Mouse (Mus musculus) cerebellum, adult 18-20 months (tissue): ENCODE measurements around the gene Ifi213.
"Not testable (repeated sequence)": the region's sequence is repeated elsewhere in the genome, so short reads cannot be mapped to it uniquely, and the experiment has no call there.

ENCODE experiments used
- DNase-seq, 2 experiments: peaks; one replicate each; pipeline ENCODE4 v3.0.0; 2021

The Ifi213 gene

GRCm38 (mm10) chr1:173598838-173599494 lies at the start of gene Ifi213:
Ifi213 (minus strand) TSS chr1:173599274.
- not testable (repeated sequence) for DNase-seq

DNA sequence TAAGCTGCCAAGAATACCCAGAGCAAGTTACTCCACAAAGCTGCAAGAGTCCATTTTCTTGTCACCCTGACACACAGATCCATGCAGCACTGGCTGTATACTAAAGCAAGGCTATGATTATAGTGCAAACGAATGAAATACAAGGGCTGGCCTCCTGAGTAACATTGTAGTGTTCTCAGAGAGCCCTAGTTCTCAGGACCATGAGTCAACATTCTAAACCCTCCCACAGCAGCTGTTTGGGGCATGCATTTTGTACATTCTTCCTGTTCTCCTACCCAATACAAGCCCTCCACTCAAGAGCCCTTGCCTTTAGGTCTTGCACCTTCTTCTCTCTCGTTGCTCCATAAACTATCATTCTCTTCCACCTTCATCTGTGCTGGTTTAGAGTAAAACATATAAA lies 46.3 kb upstream of the Ifi213 start:
- DNase-seq: no peak

DNA sequence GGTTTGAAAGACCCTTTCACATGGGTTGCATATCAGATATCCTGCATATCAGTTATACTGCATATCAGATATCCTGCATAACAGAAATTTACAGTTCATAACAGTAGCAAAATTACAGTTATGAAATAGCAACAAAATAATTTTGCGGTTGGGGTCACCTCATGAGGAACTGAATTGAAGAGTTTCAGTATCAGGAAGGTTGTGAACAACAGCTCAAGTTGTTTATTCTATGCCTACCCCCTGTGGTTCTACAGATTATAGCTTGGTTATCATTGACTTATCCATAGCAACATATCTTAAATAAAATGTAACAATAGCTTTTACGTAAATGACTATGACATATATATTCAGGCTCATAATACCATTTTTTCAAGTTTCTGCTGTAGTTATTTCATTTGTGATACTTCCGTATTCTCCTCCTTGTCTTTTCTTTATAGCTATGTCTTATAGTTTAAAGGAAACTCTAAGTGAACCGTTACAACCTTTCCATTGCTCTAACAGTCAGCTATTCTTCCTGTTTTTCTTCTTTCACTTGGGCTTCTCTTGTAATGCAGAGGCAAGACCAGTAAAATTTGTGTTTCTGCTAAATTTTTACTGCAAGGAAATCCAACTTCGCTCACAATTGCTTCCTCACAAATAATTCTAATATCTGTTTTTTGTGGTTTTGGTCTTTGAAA lies 35.0 kb upstream of the Ifi213 start:
- no peak for DNase-seq

- not testable (repeated sequence) for DNase-seq
Measured at GRCm38 (mm10) chr1:173630622-173631021, 31.5 kb upstream of the Ifi213 start, which contains the start of gene Ifi209. Ifi209 (plus strand) TSS chr1:173630917.

GRCm38 (mm10) chr1:173626686-173627085 lies 27.6 kb upstream of the Ifi213 start:
- DNase-seq: no peak

- no peak for DNase-seq
Measured at GRCm38 (mm10) chr1:173624052-173624451, 25.0 kb upstream of the Ifi213 start.

DNA sequence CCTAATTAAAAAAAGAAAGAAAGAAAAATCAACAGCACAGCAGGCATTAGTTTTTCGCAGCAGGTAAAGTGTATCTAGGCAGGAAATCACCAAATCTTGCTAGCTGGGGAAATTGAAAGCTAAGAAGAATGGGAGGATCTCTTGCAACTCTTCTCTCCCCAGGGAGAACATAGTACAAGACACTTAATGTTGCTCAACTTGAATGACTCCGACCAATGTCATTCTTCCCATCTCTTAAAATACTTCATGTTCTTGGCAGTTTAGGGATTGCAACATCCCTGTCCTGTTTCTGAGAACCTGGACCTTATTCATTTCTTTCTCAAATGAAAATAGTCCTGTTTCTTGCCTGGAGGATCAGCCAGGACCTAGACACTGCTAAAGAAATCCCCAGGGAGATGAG lies 23.1 kb upstream of the Ifi213 start:
- DNase-seq: not testable (repeated sequence)

DNA sequence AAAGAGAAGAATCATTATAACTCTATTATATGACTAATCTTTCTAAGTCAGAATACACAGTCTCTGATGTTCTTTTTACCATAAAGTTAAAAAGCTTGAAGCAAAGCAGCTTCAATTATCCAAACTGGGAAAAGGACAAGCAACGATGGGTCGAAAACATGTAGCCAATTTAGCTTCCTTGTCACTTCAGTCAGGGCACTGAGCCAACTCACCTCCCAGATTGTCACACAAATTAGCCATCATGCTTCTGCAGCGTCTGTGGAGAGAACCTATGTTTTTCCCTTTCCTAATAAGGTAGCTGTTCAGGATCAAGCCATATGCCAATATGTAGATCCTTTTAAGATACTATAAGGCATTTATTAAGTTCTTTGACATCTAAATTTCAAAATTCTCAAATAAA lies 11.2 kb upstream of the Ifi213 start:
- DNase-seq: not testable (repeated sequence)

GRCm38 (mm10) chr1:173589698-173590097 lies 9.4 kb downstream of the Ifi213 start:
- DNase-seq: not testable (repeated sequence)

DNA sequence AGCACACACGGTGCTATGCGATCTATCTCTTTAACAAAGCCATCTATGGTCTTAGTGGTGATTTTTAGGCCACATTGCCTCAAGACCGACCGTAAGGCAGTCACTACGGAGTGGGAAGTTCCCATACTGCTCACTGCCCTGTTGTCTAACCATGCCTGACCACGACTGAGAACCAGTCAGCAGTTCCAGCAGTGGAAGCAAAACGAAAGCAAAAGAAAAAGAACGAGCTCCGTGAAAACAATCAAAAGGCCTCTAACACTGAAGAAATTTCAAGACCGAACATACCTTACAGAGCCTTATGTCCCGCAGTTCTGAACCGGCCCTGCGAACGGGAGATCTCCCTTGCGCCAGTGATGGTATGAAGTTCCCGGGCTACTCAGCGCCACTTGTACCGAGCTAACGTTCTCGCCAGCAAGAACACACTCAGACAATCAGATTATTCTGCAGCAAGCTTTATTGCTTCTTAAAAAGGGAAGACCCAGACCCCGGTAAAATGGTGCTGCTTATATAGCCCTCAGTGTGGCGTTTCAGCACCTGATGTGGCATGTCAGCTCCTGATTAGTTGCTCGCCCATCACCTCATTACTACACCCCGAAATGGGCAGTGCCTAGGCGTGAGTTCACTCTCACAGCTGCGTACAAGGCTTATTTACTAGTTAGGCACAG lies 19.0 kb downstream of the Ifi213 start:
- no peak for DNase-seq

GRCm38 (mm10) chr1:173579079-173579478 lies 20.0 kb downstream of the Ifi213 start:
- DNase-seq: no peak

DNA sequence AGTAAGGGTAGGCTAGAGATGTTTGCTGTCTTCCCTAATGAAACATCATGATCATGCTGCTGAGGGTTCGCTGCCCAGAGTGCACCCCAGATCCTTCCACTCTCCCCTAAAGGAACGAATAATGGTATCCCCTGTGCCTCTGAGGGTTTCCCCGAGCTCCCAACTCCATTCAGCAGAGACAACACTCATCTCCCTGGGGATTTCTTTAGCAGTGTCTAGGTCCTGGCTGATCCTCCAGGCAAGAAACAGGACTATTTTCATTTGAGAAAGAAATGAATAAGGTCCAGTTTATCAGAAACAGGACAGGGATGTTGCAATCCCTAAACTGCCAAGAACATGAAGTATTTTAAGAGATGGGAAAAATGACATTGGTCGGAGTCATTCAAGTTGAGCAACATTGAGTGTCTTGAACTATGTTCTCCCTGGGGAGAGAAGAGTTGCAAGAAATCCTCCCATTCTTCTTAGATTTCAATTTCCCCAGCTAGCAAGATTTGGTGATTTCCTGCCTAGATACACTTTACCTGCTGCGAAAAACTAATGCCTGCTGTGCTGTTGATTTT lies 48.5 kb downstream of the Ifi213 start:
- not testable (repeated sequence) for DNase-seq

DNA sequence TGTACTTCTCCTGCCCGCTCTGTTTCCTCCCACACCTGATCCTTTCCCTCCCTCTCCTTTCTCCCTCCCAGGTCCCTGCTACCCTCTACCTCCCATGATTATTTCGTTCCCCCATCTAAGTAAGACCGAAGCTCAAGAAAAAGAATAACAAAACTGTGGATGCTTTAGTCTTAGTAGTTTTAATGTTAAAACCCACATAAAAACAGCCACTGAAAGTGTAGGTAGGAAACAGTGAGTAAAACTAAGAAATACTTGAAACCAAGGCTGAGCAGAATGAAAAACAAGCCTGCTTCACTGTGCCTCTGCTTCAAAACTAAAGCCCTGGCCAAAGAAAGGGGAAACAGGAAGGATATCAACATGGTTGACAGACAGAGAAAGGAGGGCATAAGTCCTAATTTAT lies 50.3 kb downstream of the Ifi213 start:
- not testable (repeated sequence) for DNase-seq

- DNase-seq: not testable (repeated sequence)
Measured at GRCm38 (mm10) chr1:173535791-173536190, 63.3 kb downstream of the Ifi213 start, which contains the start of gene Ifi214. Ifi214 (minus strand) TSS chr1:173535957.

DNA sequence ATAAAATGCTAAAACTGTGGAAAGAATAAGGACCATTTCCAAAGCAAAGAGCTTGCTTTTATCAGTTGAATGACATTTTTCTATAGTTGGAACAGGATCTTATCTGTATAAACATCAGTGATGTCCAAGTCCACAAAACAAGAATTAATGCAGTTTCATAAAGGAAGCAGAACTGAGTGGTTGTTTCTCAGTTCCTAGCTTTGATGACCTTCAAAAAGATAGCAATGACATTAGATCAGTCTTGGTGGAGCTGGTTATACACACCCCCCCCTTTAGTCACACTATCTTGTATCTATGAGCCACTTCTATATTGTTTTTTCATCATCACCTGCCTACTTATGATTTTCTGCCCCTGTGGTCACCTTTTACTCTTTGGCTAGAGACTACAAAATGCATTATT lies 77.6 kb downstream of the Ifi213 start:
- DNase-seq: no peak
